Mouse (Mus musculus) forebrain, embryonic 16.5 days (tissue): ENCODE data around the gene Atp6v1fnb. TPM values are rescaled to one million over a fixed set of nuclear protein-coding genes. Genes with fewer than 3 reads are reported as not detected.

Source experiments
- ATAC-seq: fragments of 200-750 bp; cut with Nextera tagmentation; 2 replicates; pipeline ENCODE4 v1.8.0; 2017; ENCODE audit warnings: mild to moderate bottlenecking, moderate library complexity
- H3K27ac ChIP-seq: fragments of 300-500 bp; sonication (generic); 2 replicates; pipeline ENCODE4 v1.5.1; 2014; ENCODE audit warnings: low read length, control low read depth
- H3K27me3 ChIP-seq: fragments of 300-500 bp; sonication (generic); replicated peaks from 2 replicates; pipeline ENCODE4 v1.6.1; 2014; ENCODE audit warnings: low read length; ENCODE audit not compliant: control insufficient read depth, insufficient read depth
- H3K36me3 ChIP-seq: fragments of 300-500 bp; sonication (generic); 2 replicates; pipeline ENCODE4 v1.6.1; 2014; ENCODE audit not compliant: control insufficient read depth, insufficient read depth
- H3K4me1 ChIP-seq: fragments of 300-500 bp; sonication (generic); replicated peaks from 2 replicates; pipeline ENCODE4 v1.6.1; 2014; ENCODE audit warnings: low read length; ENCODE audit not compliant: control insufficient read depth, insufficient read depth
- H3K4me2 ChIP-seq: fragments of 300-500 bp; sonication (generic); 2 replicates; pipeline ENCODE4 v1.6.1; 2014; ENCODE audit warnings: mild to moderate bottlenecking, low read length, control low read depth
- H3K4me3 ChIP-seq: fragments of 300-500 bp; sonication (generic); replicated peaks from 2 replicates; pipeline ENCODE4 v1.5.1; 2014; ENCODE audit warnings: mild to moderate bottlenecking, low read length, control low read depth
- H3K9ac ChIP-seq: fragments of 300-500 bp; sonication (generic); replicated peaks from 2 replicates; pipeline ENCODE4 v1.6.1; 2014; ENCODE audit warnings: low read depth, low read length, control low read depth
- H3K9me3 ChIP-seq: fragments of 300-500 bp; sonication (generic); 2 replicates; pipeline ENCODE4 v1.6.1; 2016; ENCODE audit warnings: low read length; ENCODE audit not compliant: control insufficient read depth
- WGBS: fragments of 180-500 bp; shearing (Covaris S2); extraction: QIAGEN DNeasy Blood & Tissue Kit; methylation state at CpG from one replicate; pipeline ENCODE4 v1.1.7; 2014; 5-methylcytosine and 5-hydroxymethylcytosine counted together
- polyA plus RNA-seq: library from polyadenylated mRNA; unstranded; fragments of >200 nt; fragmentation: Nextera tagmentation; extraction: Ambion mirVana; gene quantifications from 2 replicates; pipeline ENCODE4 v1.2.1, GENCODE M21; 2015

Gene Atp6v1fnb
- polyA plus RNA-seq, result not detected in 2 replicates

GRCm38 (mm10) chr6:29471137-29471536 is at the start of gene Atp6v1fnb:
Atp6v1fnb (plus strand) TSS chr6:29471437.
- 91% methylated on average over 4 of the region's 4 CpGs for WGBS
- ATAC-seq, result no peak
- Histone ChIP-seq H3K4me1 (peaks cover 19% of the 10 kb centered on the region), H3K9me3 (no peaks in the 10 kb centered on the region), H3K27me3 (no peaks in the 10 kb centered on the region), H3K27ac (no peak within 1 kb of the TSS), H3K4me2 (no peak within 1 kb of the TSS), H3K9ac (no peak within 1 kb of the TSS), H3K4me3 (no peak within 1 kb of the TSS), H3K36me3 (peaks cover 12% of the 10 kb centered on the region; the same call in 1 of the 2 replicates)

GRCm38 (mm10) chr6:29425118-29425517 is 46.1 kb upstream of the Atp6v1fnb start:
- WGBS, result 78% methylated on average over 8 of the region's 8 CpGs
- no peak for ATAC-seq

DNA sequence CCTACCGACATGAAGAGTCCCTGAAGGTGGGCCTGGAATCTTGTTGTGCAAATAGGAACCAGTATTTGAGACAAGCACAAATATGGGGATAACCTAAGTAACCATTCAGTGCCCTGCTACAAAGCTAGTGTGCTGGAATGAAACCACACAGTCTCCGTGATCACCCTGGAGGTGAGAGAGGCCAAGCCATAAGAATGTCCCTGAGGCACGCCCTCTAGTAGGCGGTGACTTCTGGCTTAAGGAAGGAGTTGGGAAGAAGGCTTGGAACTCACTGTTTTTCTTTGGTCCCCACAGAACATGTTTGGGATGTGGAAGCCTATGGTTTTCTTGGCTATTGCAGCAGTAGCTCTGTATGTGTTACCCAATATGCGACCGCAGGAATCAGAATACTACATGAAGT is 44.9 kb upstream of the Atp6v1fnb start:
- Histone ChIP-seq H3K4me1 (peaks cover 2% of the 10 kb centered on the region), H3K27ac (no peak overlapping the region), H3K9ac (no peak overlapping the region), H3K4me3 (no peak overlapping the region), H3K27me3 (no peaks in the 10 kb centered on the region), H3K36me3 (no peaks in the 10 kb centered on the region), H3K9me3 (no peaks in the 10 kb centered on the region), H3K4me2 (no peak overlapping the region)
- no peak for ATAC-seq
- 80% methylated on average over 6 of the region's 6 CpGs for WGBS

More at GRCm38 (mm10) chr6:29425118-29425517, 46.1 kb upstream of the Atp6v1fnb start:
- no peaks in the 10 kb centered on the region for H3K4me1 ChIP-seq
- H3K9me3 ChIP-seq, result no peaks in the 10 kb centered on the region
- no peak overlapping the region for H3K4me3 ChIP-seq
- H3K9ac ChIP-seq, result no peak overlapping the region
- H3K27me3 ChIP-seq, result no peaks in the 10 kb centered on the region
- H3K27ac ChIP-seq, result no peak overlapping the region
- no peak overlapping the region for H3K4me2 ChIP-seq
- no peaks in the 10 kb centered on the region for H3K36me3 ChIP-seq

- Histone ChIP-seq H3K4me3 (no peak overlapping the region), H3K36me3 (no peaks in the 10 kb centered on the region), H3K4me1 (peaks cover 13% of the 10 kb centered on the region), H3K27me3 (peaks cover 6% of the 10 kb centered on the region), H3K9me3 (no peaks in the 10 kb centered on the region), H3K9ac (no peak overlapping the region), H3K27ac (no peak overlapping the region), H3K4me2 (no peak overlapping the region)
- ATAC-seq, result no peak
- 55% methylated on average over 4 of the region's 4 CpGs for WGBS
Measured at GRCm38 (mm10) chr6:29428171-29428570, 43.1 kb upstream of the Atp6v1fnb start.

GRCm38 (mm10) chr6:29430681-29431420 is 40.4 kb upstream of the Atp6v1fnb start:
- no peaks in the 10 kb centered on the region for H3K9me3 ChIP-seq
- peaks cover 18% of the 10 kb centered on the region for H3K27me3 ChIP-seq
- H3K4me2 ChIP-seq, result no peak overlapping the region
- no peak overlapping the region for H3K27ac ChIP-seq
- peaks cover 27% of the 10 kb centered on the region for H3K4me1 ChIP-seq
- no peak overlapping the region for H3K9ac ChIP-seq
- WGBS, result 49% methylated on average over 15 of the region's 15 CpGs
- no peak for ATAC-seq
- H3K36me3 ChIP-seq, result no peaks in the 10 kb centered on the region
- no peak overlapping the region for H3K4me3 ChIP-seq

DNA sequence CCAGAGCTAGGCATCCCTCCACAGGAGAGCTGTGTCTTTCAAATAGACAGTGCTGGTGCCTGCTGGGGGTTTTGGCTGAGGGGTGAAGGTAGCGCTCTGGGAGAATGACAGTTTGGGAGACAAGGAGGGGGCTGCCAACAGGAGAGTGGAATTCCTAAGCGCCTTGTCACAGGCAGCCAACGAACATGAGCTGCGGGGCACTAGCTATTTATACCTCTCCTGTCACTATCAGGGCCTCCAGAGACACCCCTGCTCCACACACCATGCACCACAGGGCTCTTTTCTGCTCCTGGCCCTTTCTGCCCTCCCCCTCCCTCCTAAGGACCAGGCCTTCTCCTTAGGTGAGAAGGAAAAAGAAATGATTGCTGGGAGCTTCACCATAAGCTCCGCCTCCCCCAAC is 39.8 kb upstream of the Atp6v1fnb start:
- WGBS, result 12% methylated on average over 5 of the region's 5 CpGs
- Histone ChIP-seq H3K4me3 (no peak overlapping the region), H3K27ac (no peak overlapping the region), H3K9ac (no peak overlapping the region), H3K4me2 (no peak overlapping the region), H3K36me3 (no peaks in the 10 kb centered on the region), H3K27me3 (peaks cover 18% of the 10 kb centered on the region), H3K9me3 (no peaks in the 10 kb centered on the region), H3K4me1 (peaks cover 34% of the 10 kb centered on the region)
- no peak for ATAC-seq

- Histone ChIP-seq H3K4me3 (no peak overlapping the region), H3K4me1 (peaks cover 37% of the 10 kb centered on the region), H3K4me2 (no peak overlapping the region), H3K9ac (no peak overlapping the region), H3K36me3 (no peaks in the 10 kb centered on the region), H3K27ac (no peak overlapping the region), H3K27me3 (peaks cover 18% of the 10 kb centered on the region), H3K9me3 (no peaks in the 10 kb centered on the region)
- 28% methylated on average over 3 of the region's 3 CpGs for WGBS
- ATAC-seq, result no peak
Measured at GRCm38 (mm10) chr6:29432156-29432555, 39.1 kb upstream of the Atp6v1fnb start.

- H3K4me1 ChIP-seq, result peaks cover 37% of the 10 kb centered on the region
- H3K27me3 ChIP-seq, result peaks cover 18% of the 10 kb centered on the region
- H3K36me3 ChIP-seq, result no peaks in the 10 kb centered on the region
- H3K4me2 ChIP-seq, result peak overlapping the region; percentile 87
- H3K9ac ChIP-seq, result peak overlapping the region; percentile 50; the same call in 1 of the 2 replicates
- peak overlapping the region; percentile 47 for H3K4me3 ChIP-seq
- ATAC-seq, result no peak
- no peak overlapping the region for H3K27ac ChIP-seq
- H3K9me3 ChIP-seq, result no peaks in the 10 kb centered on the region
Measured at GRCm38 (mm10) chr6:29432676-29433037, 38.6 kb upstream of the Atp6v1fnb start.

- peak within 1 kb of the TSS; percentile 47 for H3K4me3 ChIP-seq
- WGBS, result under 1% methylated on average over 74 of the region's 77 CpGs
- H3K9me3 ChIP-seq, result no peaks in the 10 kb centered on the region
- H3K9ac ChIP-seq, result peak within 1 kb of the TSS; percentile 50
- H3K4me1 ChIP-seq, result peaks cover 37% of the 10 kb centered on the region
- no peak within 1 kb of the TSS for H3K27ac ChIP-seq
- no peaks in the 10 kb centered on the region for H3K36me3 ChIP-seq
- peak within 1 kb of the TSS; percentile 87 for H3K4me2 ChIP-seq
- peaks cover 18% of the 10 kb centered on the region for H3K27me3 ChIP-seq
- ATAC-seq, result peak; percentile 41; the same call in 1 of the 2 replicates
Measured at GRCm38 (mm10) chr6:29433038-29433803, 38.0 kb upstream of the Atp6v1fnb start, which contains the start of gene Flnc. Flnc (plus strand) TSS chr6:29433256.
